Mouse (Mus musculus) kidney, postnatal 4 days (tissue): ENCODE results near the gene Cd3e.
A peak's percentile ranks its signal among the peaks of the same experiment; 100 is the strongest.
"Not testable (repeated sequence)": the region's sequence is repeated elsewhere in the genome, so short reads cannot be mapped to it uniquely, and the experiment has no call there.

Source experiments
- DNase-seq, 2 experiments: peaks; one replicate each; pipeline ENCODE4 v3.0.0; 2021; ENCODE audit warnings: mixed read lengths in 2 of 2

Cd3e gene

DNA sequence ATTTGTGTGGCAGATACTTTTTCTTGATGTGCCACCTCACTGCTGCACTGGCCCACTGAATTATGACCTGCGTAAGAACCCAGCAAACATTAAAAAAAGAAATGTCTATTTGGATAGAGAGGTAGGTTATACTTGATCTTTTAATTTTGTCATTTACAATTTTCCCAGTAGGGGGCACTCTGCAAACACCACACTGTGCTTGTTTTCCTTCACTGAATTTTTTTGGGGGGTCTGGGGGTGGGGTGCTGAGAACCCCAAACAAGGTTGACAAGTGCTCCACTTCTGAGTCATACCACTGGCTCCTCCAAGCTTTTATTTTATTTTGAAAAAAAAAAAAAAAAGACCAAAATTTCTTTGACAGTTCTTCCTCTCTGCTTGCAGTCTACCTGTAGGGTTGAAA, 40.0 kb downstream of the Cd3e start:
- DNase-seq: no peak

DNA sequence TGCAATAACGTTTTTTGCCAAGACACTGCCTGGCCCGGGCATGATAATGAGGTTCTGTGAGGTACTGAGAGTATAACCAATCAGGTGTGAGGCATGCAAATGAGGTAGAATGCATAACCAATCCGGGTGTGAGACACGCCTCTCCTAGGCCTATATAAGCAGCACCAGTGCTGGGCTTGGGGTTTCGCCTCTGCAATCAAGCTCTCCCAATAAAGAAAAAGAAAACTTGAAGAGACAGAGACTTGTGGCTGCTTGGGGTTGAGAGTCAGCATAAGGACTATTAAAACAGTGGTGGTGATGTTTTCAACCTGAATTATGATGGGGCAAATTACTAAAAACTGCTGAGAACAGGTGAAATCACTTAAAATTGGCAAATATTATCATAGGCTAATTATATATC, 41.7 kb downstream of the Cd3e start:
- not testable (repeated sequence) for DNase-seq

DNA sequence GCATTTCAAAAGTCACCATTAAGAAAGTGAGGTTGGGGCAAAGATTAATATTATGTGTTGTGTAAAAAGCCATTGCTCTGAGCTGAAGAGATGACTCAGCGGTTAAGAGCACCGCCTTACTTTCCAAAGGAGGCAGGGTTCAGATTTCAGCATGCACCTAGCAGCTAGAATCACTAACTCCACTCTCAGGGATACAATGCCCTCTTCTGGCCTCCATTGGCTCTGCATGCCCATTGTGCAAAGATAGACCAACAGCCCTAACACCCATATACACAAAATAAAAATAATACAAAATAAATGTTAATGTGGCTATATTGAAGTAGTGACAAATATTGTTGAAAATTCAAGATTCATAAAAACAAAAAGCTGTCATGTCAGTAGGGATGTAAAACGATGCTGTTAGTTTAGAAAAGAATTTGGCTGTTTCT, 42.6 kb downstream of the Cd3e start:
- peak; percentile 83 to 85 for DNase-seq

DNA sequence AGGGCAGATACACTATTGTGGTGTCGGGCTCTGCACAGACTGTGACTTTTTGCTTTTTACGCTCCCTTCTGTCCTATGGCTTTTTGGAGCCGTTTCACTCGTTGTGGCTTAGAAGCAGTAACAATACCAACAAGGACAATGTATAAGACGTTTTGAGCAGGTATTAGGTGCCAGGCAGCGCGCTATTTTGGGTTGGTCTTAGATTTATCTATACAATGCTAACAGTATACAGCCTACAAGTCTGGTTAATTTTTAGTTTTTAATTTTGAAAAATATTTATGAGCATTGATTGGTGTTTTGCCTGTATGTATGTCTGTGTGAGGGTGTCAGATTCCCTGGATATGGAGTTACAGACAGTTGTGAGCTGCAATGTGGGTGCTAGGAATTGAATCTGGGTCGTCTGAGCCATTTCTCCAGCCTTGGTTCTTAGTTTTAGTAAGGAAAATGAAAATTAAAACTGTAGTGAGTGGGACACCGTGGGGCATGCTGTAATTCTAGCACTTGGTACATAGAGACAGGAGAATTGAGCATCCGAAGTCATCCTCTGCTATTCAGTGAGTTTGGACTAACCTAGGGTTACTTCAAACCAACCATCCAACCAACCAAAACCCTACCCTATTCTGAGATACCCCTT, 43.5 kb downstream of the Cd3e start:
- no peak for DNase-seq

DNA sequence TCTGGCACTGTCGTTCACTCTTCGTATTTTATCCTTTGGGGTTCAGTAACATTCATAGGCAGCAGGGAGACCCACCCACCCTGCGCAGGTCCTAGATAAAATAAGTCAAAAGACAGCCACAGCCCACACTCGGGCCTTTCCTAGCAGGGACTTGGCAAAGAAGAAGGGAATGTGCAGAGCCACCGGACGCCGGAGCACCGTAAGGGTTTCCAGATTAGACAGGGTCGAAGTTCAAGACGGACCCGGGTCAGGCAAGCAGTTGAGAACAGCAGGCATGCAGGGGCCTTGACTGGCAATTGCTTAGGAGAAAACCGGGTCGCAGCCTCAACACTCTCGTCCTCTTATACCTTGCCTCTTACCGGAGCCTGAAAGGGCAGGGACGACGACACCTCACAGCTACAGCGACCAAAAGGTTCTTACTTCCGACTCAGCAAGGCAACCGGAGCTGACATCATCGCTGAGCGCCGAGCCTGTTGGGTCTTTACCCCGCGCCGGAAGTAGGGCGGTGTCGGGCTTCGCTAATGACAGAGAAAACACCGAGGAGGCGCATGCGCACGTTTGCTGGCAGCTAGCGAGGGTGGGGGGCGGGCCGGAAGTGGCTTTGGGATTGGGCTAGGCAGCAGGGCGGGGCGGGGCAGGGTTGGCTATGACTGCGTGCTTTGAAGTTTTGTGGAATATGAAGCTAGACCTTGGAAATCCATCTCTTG, 44.1 kb downstream of the Cd3e start, which contains the start of gene Ube4a:
Gene Ube4a, minus strand, starts transcription at position 475 of the 707 bp plus-strand sequence.
- DNase-seq: peak; percentile 99 to 100

DNA sequence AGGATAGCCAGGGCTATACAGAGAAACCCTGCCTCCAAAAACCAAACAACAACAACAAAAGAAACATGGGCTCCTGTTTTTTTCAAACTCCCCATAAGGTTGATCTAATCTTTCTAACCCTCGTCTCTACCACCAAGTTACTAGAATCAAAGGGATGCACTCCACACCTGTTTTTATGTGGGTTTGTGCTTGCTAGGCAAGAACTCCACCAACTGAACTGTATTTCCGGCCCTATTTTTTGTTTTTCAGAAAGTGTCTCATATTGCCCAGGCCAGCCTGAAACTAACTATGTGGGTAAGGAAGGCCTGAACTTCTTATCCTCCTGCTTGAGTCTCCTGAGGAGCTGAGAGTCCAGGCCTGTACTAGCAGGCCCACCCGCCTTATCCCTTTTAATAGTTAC, 55.0 kb downstream of the Cd3e start:
- no peak for DNase-seq
